Mouse (Mus musculus) retina, embryonic 14.5 days (tissue): ENCODE measurements around the gene Jmjd8.
A peak's percentile ranks its signal among the peaks of the same experiment; 100 is the strongest.
"Not testable (repeated sequence)": the region's sequence is repeated elsewhere in the genome, so short reads cannot be mapped to it uniquely, and the experiment has no call there.

Source experiments
- DNase-seq: peaks from one replicate; pipeline ENCODE4 v3.0.0-alpha.2; 2015; ENCODE audit warnings: low spot score

Jmjd8 gene

DNA sequence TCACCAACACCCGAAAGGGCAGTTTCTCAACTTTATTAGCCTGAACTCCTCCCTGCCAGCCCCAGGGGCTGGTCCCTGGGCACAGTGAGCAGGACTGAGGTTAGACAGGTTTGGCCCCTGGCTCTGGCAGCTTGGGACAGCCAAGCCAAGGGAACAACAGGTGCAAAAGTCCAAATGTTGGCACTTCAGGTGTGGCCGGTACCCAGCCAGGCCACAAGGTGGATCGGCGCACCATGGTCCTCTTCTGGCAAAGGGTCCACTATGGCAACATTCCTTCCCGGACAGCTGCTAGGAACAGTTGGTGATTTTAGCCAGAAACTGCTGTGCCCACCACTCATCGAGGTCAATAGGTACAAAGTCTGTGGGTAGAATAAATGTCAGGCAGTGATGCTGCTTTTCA lies 35.0 kb downstream of the Jmjd8 start:
- no peak for DNase-seq

DNA sequence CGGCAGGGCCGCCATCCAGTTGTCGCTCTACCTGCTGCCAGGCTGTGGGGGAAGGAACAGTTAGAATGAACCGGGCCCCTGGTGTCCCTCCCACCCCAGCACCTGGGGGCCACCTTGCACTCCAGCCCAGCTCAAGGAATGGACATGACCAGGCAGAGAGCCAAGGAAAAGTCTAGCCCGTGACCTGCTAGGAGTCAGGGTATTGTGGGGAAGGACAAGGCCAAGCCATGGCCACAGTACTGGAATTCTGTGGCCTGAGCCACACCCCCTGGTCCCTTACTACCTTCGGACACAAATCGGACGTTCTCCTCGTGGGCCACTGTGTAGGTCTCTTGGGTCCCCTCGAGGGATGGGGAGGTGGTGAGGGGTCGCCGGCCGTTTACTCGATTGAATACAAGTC lies 35.6 kb downstream of the Jmjd8 start:
- no peak for DNase-seq

DNA sequence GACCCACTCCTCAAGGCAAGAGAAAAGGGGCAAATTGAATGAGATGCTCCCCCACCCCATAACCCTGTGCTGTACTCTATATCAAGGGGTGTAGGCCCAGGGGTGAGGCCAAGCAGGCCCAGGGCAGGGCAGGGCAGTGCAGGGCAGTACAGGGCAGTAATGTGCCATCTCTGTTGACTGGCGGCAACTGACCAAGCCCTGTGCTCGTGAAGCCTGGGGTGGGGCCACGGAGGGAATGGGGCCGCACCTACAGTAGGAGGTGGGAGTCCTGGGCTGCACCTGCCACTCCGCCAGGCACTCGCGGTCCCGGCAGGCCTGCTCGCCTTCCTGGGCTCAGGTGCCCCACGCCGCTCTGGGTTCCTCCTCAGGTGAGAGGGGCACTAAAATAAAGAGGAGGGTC lies 36.6 kb downstream of the Jmjd8 start:
- DNase-seq = no peak

DNA sequence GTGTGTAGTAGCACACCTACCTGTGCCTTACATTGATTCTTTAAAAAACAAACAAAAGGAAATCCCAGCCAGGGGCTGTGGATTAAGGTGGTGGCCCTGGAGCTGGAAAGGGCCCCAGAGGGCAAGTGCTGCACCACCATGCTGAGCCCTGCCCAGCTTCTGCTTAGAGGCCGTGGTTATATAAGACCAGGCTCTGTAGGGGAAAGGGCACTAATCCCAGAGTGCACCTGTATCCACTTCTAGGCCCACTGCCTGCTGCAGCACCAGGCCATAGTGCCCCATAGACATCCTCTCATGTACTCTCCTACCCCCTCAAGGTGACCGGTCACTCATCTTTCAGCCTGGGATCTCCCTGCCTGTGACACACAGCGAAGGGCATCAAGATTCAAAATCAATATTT lies 37.5 kb downstream of the Jmjd8 start:
- no peak for DNase-seq

DNA sequence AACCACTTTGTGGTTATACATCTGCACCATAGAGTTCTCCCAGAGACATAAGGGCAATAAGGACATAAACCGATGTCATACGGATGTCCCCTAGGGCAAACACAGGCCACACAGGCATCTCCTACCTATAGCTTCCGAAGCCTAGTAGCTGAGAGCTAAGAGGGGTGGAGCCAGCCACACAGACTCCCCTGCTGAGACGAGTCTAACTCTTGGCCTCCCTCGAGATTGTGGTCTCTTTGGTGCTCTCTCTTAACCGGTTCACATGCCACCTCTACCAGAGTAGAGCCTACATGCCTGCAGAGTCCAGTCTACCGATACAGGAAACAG lies 38.8 kb downstream of the Jmjd8 start:
- no peak for DNase-seq

DNA sequence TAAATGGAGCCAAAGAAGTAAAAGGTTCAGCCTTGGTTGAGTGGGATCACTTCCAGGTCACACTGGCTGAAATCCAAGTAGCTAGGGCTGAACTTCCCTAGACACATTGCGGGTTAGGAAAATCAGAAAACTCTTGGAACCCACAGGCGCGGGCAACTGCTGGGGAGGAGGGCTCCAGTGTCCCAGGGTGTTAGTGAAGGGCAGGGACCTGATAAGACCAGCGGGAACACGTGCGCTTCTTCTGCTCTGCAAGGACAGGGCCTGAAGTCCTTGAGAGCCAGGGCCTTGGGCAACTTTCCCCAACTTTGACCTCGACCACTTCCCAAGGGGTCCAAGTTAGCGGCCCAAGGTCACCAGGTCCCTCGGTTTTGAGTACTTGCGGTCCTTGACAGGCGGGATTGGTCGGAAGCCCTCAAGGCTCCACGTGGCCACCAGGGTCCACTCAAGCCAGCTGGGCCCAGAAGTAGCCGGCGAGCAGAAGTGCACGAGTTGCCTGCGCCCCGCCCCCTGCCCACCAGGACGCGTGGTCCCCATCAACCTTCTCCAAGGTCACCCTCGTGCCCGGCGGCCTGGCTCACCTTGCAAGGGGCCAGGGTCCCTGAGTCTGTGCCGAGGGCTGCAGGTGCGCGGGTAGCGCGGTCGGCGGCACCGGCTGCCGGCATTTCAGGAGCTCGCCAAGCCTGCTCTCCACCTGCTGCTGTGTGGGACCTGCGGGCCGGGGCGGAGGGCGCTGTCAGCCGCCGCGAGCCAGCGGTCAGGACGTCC lies 39.4 kb downstream of the Jmjd8 start:
- DNase-seq = peak; percentile 47

DNA sequence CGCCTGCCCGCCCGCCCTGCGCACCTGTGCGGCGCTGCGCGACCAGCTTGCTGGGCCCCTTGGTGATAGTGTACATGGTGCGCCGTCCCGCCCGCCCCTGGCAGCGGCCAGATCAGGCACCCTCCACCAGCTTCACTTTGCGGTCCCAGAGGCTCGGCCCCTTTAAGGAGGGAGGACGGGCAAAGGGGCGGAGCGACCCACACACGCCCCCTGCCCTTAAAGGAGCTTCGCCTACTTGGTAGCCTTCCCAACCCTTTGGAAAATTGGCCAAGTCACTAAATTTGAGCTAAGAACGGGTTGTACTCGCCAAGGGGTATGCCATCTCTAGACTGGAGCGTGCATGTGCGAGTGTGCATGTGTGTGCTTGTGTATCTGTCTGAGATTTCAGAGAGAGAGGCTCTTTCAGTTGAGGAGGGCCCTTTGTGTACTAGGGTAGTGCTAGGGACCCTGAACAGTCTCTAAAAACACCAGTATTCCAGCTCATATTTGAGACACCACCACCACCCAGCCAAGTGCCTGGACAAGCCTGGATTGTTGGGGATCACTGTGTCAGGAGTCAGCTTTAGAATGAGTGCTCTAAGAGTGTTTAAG lies 40.0 kb downstream of the Jmjd8 start, which contains the start of gene Mcrip2:
Gene Mcrip2 (minus strand): TSS at position 164 of the 591 bp plus-strand sequence.
- peak; percentile 82 for DNase-seq

DNA sequence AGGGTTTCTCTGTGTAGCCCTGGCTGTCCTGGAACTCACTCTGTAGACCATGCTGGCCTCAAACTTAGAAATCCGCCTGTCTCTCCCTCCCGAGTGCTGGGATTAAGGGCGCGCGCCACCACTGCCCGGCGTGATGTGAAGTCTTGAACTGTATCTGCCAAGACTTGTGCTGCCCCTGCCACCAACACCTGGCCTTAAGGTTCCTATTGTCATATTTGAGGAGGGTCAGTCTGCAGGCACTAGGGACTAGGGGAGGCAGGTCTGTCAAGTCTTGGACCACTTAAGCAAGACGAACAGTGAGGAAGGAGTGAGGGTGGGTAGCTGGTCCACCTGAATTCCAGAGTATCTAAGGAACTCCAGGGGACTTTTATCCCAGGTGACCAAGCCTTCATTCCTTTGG lies 40.8 kb downstream of the Jmjd8 start:
- no peak for DNase-seq

DNA sequence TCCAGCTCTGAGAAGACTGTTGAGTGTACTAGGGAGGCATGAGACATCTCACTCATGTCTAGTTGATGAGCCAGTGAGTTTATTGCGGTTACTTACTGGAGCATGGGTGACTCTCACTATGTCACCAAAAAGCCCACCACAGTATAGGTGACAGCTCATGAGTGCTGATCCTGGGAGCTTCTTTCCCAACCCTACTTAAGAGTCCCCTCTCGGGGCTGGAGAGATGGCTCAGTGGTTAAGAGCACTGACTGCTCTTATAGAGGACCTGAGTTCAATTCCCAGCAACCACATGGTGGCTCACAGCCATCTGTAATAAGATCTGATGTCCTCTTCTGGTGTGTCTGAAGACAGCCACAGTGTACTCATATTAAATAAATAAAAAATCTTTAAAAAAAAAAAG lies 41.3 kb downstream of the Jmjd8 start:
- DNase-seq = no peak

DNA sequence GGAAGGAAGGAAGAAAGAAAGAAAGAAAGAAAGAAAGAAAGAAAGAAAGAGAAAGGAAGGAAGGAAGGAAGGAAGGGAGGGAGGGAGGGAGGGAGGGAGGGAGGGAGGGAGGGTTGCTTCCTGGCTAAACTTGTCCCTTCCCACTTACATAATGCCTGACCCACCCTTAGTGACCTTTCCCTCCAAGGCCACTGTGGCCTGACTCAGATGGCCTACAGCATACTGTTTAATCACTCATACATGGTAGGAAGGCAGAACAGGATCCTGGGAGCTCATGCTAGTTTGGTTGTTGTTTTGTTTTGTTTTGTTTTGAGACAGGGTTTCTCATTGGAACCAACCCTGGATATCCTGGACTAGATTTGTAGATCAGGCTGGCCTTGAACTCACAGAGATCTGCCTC lies 42.9 kb downstream of the Jmjd8 start:
- not testable (repeated sequence) for DNase-seq

DNA sequence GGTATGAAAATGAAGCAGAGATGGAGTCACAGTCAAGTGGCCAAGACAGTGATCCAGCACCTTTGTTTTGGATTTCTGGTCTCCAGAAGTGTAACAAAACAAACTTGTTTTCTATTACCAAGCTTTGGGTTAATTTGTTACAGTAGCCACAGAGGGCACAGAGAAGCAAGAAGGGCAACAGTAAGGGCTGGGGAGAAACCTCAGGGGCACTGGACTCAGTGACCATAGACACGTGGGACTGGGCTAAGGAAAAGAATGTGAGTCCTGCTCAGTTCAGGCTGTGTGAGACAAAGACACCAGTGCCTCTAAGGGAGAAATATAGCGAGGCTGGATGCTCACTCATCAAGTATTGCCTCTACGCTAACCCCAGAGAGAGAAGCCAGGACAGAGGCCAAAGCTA lies 44.0 kb downstream of the Jmjd8 start:
- no peak for DNase-seq

DNA sequence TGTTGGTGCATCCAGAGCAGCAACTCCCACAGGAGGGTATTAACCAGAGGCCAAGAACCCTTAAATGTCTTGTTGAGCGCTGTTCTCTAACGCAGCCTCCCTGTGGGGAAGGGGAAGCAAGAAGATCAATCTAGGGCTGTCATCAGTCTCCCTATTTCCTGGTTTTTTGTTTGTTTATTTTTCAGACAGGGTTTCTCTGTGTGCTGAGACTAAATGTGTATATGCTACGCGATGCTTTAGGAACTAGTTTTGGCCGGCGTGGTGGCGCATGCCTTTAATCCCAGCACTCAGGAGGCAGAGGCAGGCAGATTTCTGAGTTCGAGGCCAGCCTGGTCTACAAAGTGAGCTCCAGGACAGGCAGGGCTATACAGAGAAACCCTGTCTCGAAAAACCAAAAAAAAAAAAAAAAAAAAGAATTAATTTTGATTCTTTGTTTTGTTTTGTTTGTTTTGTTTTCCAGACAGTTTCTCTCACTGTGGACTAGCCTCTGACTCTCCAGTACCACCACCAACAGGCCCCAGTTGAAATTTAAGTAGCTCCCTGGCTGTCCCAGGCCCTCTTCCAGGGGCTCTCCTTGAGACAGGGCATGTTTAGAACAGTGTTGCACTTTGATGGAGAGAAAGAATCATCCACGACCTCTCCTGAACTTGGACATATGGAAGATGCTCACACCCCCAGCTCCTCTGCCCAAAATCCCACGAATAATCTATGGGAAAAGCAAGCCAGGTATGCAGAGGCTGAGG lies 44.9 kb downstream of the Jmjd8 start:
- no peak for DNase-seq

DNA sequence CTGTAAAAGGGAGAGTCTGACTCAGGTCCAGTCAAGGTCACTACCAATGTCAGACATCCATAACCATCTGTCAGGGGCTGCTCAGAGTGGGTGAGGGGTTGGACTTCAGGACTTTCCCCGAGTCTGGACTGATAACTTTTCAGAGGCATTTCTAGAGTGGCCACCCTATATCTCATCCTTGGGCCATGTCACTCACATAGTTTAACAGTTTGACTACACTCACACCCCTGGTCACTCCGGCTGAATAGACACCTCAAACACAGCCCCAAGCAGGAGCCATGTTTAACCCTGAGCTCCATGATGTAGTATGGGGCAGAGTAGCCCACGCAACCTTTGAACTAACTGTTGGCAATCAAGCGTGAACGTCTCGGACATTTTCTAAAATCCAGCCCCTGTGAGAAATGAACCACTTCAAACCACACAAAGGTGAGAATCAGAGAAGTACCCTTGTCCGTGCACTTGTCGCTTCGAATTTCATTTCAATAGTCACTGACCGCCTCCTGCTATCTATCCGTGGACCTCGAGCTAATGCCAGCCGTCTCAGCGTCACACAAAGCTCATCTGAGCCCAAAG lies 45.6 kb downstream of the Jmjd8 start:
- no peak for DNase-seq

DNA sequence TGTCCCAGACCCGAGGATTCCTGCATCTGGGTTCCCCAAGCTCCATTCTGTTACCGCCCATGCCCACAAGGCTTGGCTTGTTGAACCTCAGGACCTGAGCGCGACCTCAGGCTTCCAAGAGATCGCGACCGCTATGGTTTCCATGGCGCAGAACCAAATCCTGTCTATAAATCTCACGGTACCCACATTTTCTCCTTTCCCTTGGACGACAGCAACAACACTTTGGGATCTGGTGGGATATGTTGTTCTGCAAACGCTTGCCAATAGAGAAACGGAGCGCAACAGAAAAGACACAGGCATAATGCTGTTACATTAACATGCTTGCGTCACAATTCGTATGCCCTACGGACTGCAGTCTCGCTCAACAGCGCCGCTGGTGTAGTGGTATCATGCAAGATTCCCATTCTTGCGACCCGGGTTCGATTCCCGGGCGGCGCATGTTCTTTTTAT lies 46.1 kb downstream of the Jmjd8 start, which contains the start of gene Mettl26:
Gene Mettl26 (plus strand): TSS at position 354 of the 450 bp plus-strand sequence.
- peak; percentile 94 for DNase-seq

DNA sequence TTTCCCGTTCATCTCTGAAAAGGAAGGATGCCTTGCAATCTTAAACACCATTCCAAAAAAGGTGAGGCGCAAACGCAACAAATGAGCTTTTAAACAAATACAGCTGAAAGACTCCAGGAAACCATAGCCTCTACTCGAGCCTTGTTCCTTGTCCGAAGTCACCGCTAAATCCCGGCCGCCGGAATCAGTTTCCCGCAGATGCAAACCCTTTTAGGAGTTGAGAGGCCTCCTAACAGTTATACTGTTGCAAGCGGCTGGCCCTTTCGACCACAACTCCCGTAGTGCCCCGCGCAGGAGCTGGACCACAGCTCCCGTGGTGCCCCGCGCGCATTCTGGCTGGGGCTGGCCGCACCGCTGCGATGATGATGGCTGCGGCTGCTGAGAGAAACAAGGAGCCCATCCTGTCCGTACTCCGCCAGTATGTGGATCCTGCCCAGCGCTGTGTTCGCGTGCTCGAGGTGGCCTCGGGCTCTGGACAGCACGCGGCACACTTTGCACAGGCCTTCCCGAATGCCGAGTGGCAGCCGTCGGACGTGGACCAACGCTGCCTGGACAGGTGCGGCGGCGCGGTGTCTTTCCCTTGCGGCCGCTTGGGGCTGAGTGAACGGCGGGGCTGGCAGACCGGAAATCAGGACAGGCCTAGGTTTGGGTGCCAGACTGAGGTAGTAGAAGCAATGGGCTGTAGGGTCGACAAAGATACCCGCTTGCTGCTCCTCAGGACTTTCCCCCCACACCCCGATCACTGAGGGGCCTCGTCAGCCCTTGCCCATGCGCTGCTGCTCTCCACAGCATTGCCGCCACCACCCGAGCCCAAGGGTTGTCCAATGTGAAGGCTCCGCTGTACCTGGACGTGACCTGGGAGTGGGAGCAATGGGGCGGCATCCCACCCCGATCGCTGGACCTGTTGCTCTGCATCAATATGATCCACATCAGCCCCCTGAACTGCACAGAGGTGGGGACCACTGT lies 46.8 kb downstream of the Jmjd8 start:
- peak; percentile 89 for DNase-seq

DNA sequence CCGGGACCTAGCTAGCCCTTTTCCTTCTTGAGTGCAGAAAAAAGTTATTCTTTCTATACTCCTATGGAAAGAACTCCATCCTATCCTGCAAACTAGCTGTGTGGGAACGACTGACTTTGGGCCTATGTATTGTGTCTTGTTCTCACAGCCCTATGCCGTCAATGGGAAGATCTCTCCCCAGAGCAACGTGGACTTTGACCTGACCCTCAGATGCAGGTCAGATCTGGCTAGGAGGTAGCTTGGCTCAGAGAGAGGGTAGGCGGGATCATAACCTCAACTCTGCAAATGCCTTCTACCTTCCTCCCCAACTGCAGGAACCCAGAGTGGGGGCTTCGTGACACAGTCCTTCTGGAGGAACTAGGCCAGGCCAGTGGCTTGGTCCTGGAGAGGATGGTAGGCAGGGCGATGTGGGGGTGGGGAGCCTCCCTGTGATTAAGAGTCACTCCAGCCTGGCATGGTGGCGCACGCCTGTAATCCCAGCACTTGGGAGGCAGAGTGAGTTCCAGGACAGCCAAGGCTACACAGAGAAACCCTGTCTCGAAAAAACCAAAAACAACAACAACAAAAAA lies 47.8 kb downstream of the Jmjd8 start:
- DNase-seq = no peak

DNA sequence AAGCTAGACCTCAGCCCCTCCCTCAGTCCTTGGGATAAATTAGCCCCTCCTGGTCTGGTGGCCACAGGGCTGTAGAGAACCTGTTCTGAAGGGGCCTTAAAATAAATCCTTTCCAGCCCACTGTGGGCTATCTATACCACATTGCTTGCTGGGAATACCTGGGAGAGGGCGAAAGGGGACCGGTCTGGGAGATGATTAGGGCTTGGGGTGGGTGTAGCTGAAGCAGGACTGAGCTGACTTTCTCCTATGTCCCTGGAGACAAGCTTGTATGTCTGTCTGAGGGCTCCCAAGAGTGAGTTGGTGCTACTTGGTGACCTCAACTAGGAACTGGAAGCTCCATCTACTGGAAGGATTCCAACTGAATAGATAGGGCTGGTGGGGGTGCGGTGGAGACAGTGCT lies 48.4 kb downstream of the Jmjd8 start:
- no peak for DNase-seq

DNA sequence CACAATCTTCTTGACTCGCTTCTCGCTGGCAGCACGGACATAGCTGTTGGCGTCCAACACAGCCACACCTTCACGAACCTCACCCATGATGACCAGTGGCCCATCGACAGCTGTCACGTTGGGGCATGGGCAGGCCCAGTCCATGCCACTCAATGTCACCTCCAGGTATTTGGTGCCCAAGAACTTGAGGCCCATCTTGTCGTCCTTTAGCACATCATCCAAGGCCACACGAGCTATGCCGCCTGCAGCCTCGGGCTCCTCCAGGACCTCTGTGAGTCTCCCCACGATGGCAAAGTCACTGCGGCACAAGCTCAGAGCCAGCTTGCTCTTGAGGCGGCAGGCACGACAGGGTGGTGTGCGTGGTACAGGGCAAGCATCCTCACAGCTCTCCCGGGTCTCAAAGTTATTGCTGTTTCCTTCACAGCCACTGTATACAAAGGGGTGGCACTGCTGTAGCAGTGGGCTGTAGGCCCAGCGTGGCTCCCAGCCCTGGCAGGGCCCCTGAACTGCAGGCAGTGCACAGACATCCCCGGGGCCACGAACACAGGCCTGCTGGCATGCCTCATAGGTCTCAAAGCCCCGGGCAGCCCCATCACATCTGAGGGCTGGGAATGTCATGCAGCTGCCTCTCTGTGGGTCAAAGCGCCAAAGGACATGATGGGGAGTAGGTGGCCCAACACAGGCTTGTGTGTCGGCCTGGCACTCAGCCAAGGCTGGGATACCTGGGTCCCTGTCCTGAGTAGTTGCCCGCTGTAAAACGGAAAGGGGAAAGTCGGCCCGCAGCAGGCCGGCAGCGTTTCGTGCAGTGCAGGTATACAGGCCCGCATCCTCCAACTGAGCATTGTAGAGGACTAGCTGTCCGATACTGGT lies 49.3 kb downstream of the Jmjd8 start:
- no peak for DNase-seq

DNA sequence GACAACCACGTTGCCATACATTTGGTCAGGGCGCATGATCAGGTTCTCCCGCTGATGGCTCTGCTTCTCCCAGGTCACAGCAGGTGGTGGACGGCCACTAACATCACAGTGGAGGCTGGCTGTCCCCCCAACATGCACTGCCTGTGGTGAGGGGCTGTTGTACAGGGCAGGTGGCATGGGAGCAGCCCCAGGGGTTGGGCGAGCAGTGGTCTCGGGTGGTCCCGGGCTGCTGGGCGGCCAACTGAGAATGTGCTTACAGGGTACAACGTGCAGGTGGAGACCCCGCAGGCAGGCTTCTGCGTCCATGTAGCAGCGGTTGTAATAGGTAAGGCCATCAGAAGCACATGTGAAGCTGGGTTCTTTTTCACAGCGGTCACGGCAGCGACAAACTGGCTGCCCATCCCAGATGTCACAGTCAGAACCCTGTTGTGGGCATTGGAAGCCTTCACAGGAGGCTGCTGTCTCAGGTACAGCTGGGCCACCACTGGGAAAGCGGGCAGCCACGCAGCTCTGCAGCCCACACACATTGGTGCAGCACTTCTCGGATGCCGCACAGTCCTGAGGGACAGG lies 50.0 kb downstream of the Jmjd8 start:
- no peak for DNase-seq

DNA sequence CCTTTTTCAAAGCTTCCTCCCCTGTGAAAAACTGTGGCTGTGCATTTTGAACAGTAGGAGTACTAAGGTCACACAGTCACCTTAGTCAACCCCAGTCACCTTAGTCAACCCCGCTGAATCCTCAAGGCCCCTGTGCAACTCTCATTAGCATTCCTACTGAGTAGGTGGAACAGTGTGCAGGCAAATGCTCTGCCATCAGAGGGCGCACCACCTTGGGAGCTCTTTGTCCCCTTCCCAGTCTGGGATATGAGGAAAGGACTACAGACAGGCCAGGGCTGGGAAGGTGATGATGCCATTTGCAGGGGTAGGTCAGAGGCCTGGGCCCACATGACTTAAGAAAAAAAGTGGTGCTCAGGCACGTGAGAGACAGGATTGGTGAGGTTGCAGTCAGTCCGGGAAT lies 50.6 kb downstream of the Jmjd8 start:
- peak; percentile 52 for DNase-seq
